Mouse (Mus musculus) erythroblast, embryonic 14.5 days (primary cell): ENCODE measurements around the gene Cpvl.

ENCODE experiments used
- GATA1 ChIP-seq: IDR thresholded peaks from 2 replicates; pipeline ENCODE4 v1.6.1; 2012; ENCODE audit warnings: low read length, inconsistent platforms, mixed read lengths
- TAL1 ChIP-seq: IDR thresholded peaks from 3 replicates; pipeline ENCODE4 v1.6.1; 2012; ENCODE audit warnings: low read length, inconsistent platforms, mixed read lengths

DNA sequence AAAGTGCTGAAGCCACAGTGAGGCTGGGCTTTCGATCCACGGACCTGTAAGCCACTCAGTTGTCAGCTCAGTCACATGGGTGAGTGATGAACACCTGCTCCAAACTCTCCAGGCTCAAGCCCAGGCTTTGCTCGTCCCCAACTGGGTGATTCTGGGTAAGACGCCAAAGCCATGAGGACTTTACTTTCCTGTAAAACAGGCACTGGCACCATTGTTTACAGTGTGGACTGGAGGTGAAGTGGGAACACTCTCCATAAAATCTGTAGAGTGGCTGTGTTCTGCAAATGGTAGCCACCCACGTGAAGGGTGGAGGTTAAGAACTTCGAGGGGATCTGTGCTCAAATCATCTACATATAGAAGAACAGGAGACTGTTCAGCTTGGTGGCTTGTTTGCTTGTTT, 23.2 kb downstream of the Cpvl start:
- TF ChIP-seq GATA1: no peak
- no peak for TF ChIP-seq TAL1
